Mouse (Mus musculus) liver, embryonic 12.5 days (tissue): ENCODE data around the gene Tead1. TPM values are rescaled to one million over a fixed set of nuclear protein-coding genes. Genes with fewer than 3 reads are reported as not detected.

Source experiments
- ATAC-seq: fragments of 200-750 bp; cut with Nextera tagmentation; 2 replicates; pipeline ENCODE4 v1.8.0; 2017; ENCODE audit warnings: moderate number of reproducible peaks, mild to moderate bottlenecking, moderate library complexity
- H3K27ac ChIP-seq: fragments of 300-500 bp; sonication (generic); 2 replicates; pipeline ENCODE4 v1.5.1; 2016; ENCODE audit warnings: mild to moderate bottlenecking
- H3K27me3 ChIP-seq: fragments of 300-500 bp; sonication (generic); replicated peaks from 2 replicates; pipeline ENCODE4 v1.6.1; 2016; ENCODE audit warnings: mild to moderate bottlenecking, moderate library complexity
- H3K36me3 ChIP-seq: fragments of 300-500 bp; sonication (generic); 2 replicates; pipeline ENCODE4 v1.6.1; 2016; ENCODE audit warnings: mild to moderate bottlenecking, moderate library complexity
- H3K4me1 ChIP-seq: fragments of 300-500 bp; sonication (generic); 2 replicates; pipeline ENCODE4 v1.6.1; 2016
- H3K4me2 ChIP-seq: fragments of 300-500 bp; sonication (generic); 2 replicates; pipeline ENCODE4 v1.6.1; 2016; ENCODE audit warnings: mild to moderate bottlenecking, moderate library complexity
- H3K4me3 ChIP-seq: fragments of 300-500 bp; sonication (generic); 2 replicates; pipeline ENCODE4 v1.5.1; 2016; ENCODE audit warnings: mild to moderate bottlenecking, moderate library complexity
- H3K9ac ChIP-seq: fragments of 300-500 bp; sonication (generic); 2 replicates; pipeline ENCODE4 v1.6.1; 2016; ENCODE audit warnings: mild to moderate bottlenecking, moderate library complexity
- H3K9me3 ChIP-seq: fragments of 300-500 bp; sonication (generic); replicated peaks from 2 replicates; pipeline ENCODE4 v1.6.1; 2016; ENCODE audit warnings: mild to moderate bottlenecking, moderate library complexity
- WGBS: fragments of 180-500 bp; shearing (Covaris S2); methylation state at CpG from one replicate; pipeline ENCODE4 v1.1.7; 2016; ENCODE audit not compliant: insufficient replicate concordance; 5-methylcytosine and 5-hydroxymethylcytosine counted together
- polyA plus RNA-seq: library from polyadenylated mRNA; unstranded; fragments of >200 nt; fragmentation: Nextera tagmentation; extraction: Ambion mirVana; gene quantifications from 2 replicates; pipeline ENCODE4 v1.2.1, GENCODE M21; 2016

The Tead1 gene
- polyA plus RNA-seq, 1 experiment from 2014 or later, result 5.2 TPM

GRCm38 (mm10) chr7:112763513-112763912 lies 84.4 kb downstream of the Tead1 start:
- Histone ChIP-seq H3K27me3 (no peaks in the 10 kb centered on the region; the same call in none of the 2 replicates), H3K36me3 (no peaks in the 10 kb centered on the region), H3K9ac (no peak overlapping the region), H3K9me3 (no peaks in the 10 kb centered on the region), H3K27ac (no peak overlapping the region), H3K4me1 (0 out of 2 replicates have a peak, but pooled peaks cover 18% of the 10 kb centered on the region), H3K4me2 (no peak overlapping the region), H3K4me3 (no peak overlapping the region)
- ATAC-seq, result no peak
- WGBS, result 48% methylated on average over 3 of the region's 3 CpGs

- ATAC-seq, result no peak
- no peak overlapping the region for H3K4me3 ChIP-seq
- 0 out of 2 replicates have a peak, but pooled peaks cover 11% of the 10 kb centered on the region for H3K4me1 ChIP-seq
- no peaks in the 10 kb centered on the region; the same call in none of the 2 replicates for H3K27me3 ChIP-seq
- H3K36me3 ChIP-seq, result no peaks in the 10 kb centered on the region
- no peak overlapping the region for H3K9ac ChIP-seq
- H3K27ac ChIP-seq, result no peak overlapping the region
- H3K9me3 ChIP-seq, result no peaks in the 10 kb centered on the region
- no peak overlapping the region for H3K4me2 ChIP-seq
- 55% methylated on average over 4 of the region's 4 CpGs for WGBS
These were observed 85.8 kb downstream of the Tead1 start for GRCm38 (mm10) chr7:112764921-112765320.

- Histone ChIP-seq H3K9ac (no peak overlapping the region), H3K9me3 (no peaks in the 10 kb centered on the region), H3K27ac (no peak overlapping the region), H3K4me1 (no peaks in the 10 kb centered on the region), H3K27me3 (no peaks in the 10 kb centered on the region), H3K4me3 (no peak overlapping the region), H3K4me2 (no peak overlapping the region), H3K36me3 (no peaks in the 10 kb centered on the region)
- WGBS, result 69% methylated on average over 2 of the region's 2 CpGs
- ATAC-seq, result no peak
These were observed 90.7 kb downstream of the Tead1 start for GRCm38 (mm10) chr7:112769866-112770265.

GRCm38 (mm10) chr7:112771461-112771860 lies 92.3 kb downstream of the Tead1 start:
- no peaks in the 10 kb centered on the region for H3K4me1 ChIP-seq
- H3K27me3 ChIP-seq, result no peaks in the 10 kb centered on the region; the same call in 1 of the 2 replicates
- H3K9ac ChIP-seq, result no peak overlapping the region
- 74% methylated on average over 6 of the region's 6 CpGs for WGBS
- no peaks in the 10 kb centered on the region for H3K36me3 ChIP-seq
- no peaks in the 10 kb centered on the region for H3K9me3 ChIP-seq
- no peak overlapping the region for H3K27ac ChIP-seq
- no peak overlapping the region for H3K4me3 ChIP-seq
- no peak overlapping the region for H3K4me2 ChIP-seq
- ATAC-seq, result no peak

- Histone ChIP-seq H3K9me3 (no peaks in the 10 kb centered on the region), H3K4me3 (no peak overlapping the region), H3K27me3 (no peaks in the 10 kb centered on the region; the same call in 1 of the 2 replicates), H3K9ac (no peak overlapping the region), H3K36me3 (no peaks in the 10 kb centered on the region), H3K27ac (no peak overlapping the region), H3K4me1 (no peaks in the 10 kb centered on the region), H3K4me2 (no peak overlapping the region)
- WGBS, result 27% methylated on average over 6 of the region's 6 CpGs
- ATAC-seq, result no peak
These were observed 93.7 kb downstream of the Tead1 start for GRCm38 (mm10) chr7:112772777-112773176.

- Histone ChIP-seq H3K4me2 (no peak overlapping the region), H3K36me3 (no peaks in the 10 kb centered on the region), H3K4me3 (no peak overlapping the region), H3K27me3 (no peaks in the 10 kb centered on the region; the same call in 1 of the 2 replicates), H3K9me3 (no peaks in the 10 kb centered on the region), H3K4me1 (no peaks in the 10 kb centered on the region), H3K27ac (no peak overlapping the region), H3K9ac (no peak overlapping the region)
- WGBS, result 72% methylated on average over 4 of the region's 4 CpGs
- ATAC-seq, result no peak
These were observed 94.5 kb downstream of the Tead1 start for GRCm38 (mm10) chr7:112773601-112774000.

- H3K4me2 ChIP-seq, result no peak overlapping the region
- no peaks in the 10 kb centered on the region; the same call in 1 of the 2 replicates for H3K27me3 ChIP-seq
- H3K9me3 ChIP-seq, result no peaks in the 10 kb centered on the region
- no peak overlapping the region for H3K4me3 ChIP-seq
- no peak overlapping the region for H3K9ac ChIP-seq
- 64% methylated on average over 5 of the region's 5 CpGs for WGBS
- H3K36me3 ChIP-seq, result no peaks in the 10 kb centered on the region
- no peaks in the 10 kb centered on the region for H3K4me1 ChIP-seq
- no peak overlapping the region for H3K27ac ChIP-seq
- ATAC-seq, result no peak
These were observed 96.7 kb downstream of the Tead1 start for GRCm38 (mm10) chr7:112775816-112776215.

- H3K36me3 ChIP-seq, result no peaks in the 10 kb centered on the region
- no peak overlapping the region for H3K9ac ChIP-seq
- no peak overlapping the region for H3K27ac ChIP-seq
- 67% methylated on average over 5 of the region's 5 CpGs for WGBS
- H3K9me3 ChIP-seq, result no peaks in the 10 kb centered on the region
- H3K4me1 ChIP-seq, result no peaks in the 10 kb centered on the region
- ATAC-seq, result no peak
- H3K27me3 ChIP-seq, result no peaks in the 10 kb centered on the region; the same call in 1 of the 2 replicates
- no peak overlapping the region for H3K4me2 ChIP-seq
- no peak overlapping the region for H3K4me3 ChIP-seq
These were observed 97.6 kb downstream of the Tead1 start for GRCm38 (mm10) chr7:112776670-112777069.

GRCm38 (mm10) chr7:112779636-112780035 lies 100.5 kb downstream of the Tead1 start:
- ATAC-seq, result no peak
- Histone ChIP-seq H3K27me3 (no peaks in the 10 kb centered on the region; the same call in 1 of the 2 replicates), H3K4me1 (no peaks in the 10 kb centered on the region), H3K27ac (no peak overlapping the region), H3K9me3 (no peaks in the 10 kb centered on the region), H3K4me2 (no peak overlapping the region), H3K36me3 (no peaks in the 10 kb centered on the region), H3K9ac (no peak overlapping the region), H3K4me3 (no peak overlapping the region)
- 46% methylated on average over 6 of the region's 6 CpGs for WGBS

- Histone ChIP-seq H3K9me3 (no peaks in the 10 kb centered on the region), H3K27me3 (no peaks in the 10 kb centered on the region; the same call in 1 of the 2 replicates), H3K27ac (no peak overlapping the region), H3K36me3 (no peaks in the 10 kb centered on the region), H3K4me2 (no peak overlapping the region), H3K9ac (no peak overlapping the region), H3K4me1 (no peaks in the 10 kb centered on the region), H3K4me3 (no peak overlapping the region)
- 41% methylated on average over 6 of the region's 6 CpGs for WGBS
- ATAC-seq, result no peak
These were observed 101.8 kb downstream of the Tead1 start for GRCm38 (mm10) chr7:112780910-112781309.

GRCm38 (mm10) chr7:112781987-112782386 lies 102.9 kb downstream of the Tead1 start:
- Histone ChIP-seq H3K9ac (no peak overlapping the region), H3K27me3 (no peaks in the 10 kb centered on the region), H3K4me3 (no peak overlapping the region), H3K4me2 (no peak overlapping the region), H3K27ac (no peak overlapping the region), H3K9me3 (no peaks in the 10 kb centered on the region), H3K36me3 (no peaks in the 10 kb centered on the region), H3K4me1 (peaks cover 11% of the 10 kb centered on the region)
- 71% methylated on average over 8 of the region's 8 CpGs for WGBS
- ATAC-seq, result no peak

GRCm38 (mm10) chr7:112784278-112784677 lies 105.2 kb downstream of the Tead1 start:
- WGBS, result 78% methylated on average over 3 of the region's 3 CpGs
- Histone ChIP-seq H3K9me3 (no peaks in the 10 kb centered on the region), H3K36me3 (no peaks in the 10 kb centered on the region), H3K4me2 (no peak overlapping the region), H3K4me1 (peaks cover 17% of the 10 kb centered on the region), H3K27me3 (no peaks in the 10 kb centered on the region), H3K9ac (no peak overlapping the region), H3K4me3 (no peak overlapping the region), H3K27ac (no peak overlapping the region)
- ATAC-seq, result no peak

- H3K27me3 ChIP-seq, result no peaks in the 10 kb centered on the region
- WGBS, result 70% methylated on average over 7 of the region's 7 CpGs
- no peak for ATAC-seq
- H3K36me3 ChIP-seq, result no peaks in the 10 kb centered on the region
- no peak overlapping the region for H3K27ac ChIP-seq
- no peaks in the 10 kb centered on the region for H3K9me3 ChIP-seq
- H3K4me2 ChIP-seq, result no peak overlapping the region
- no peak overlapping the region for H3K4me3 ChIP-seq
- peaks cover 17% of the 10 kb centered on the region for H3K4me1 ChIP-seq
- H3K9ac ChIP-seq, result no peak overlapping the region
These were observed 106.2 kb downstream of the Tead1 start for GRCm38 (mm10) chr7:112785271-112785670.
